Mouse (Mus musculus) spleen, embryonic (tissue): ENCODE data around the gene Adam1a.
"Not testable (repeated sequence)": the region's sequence is repeated elsewhere in the genome, so short reads cannot be mapped to it uniquely, and the experiment has no call there.

ENCODE experiments used
- CTCF ChIA-PET: fragments of 350-600 bp; sonication (Branson Sonifier 250); formaldehyde crosslinking; loops from one replicate; lab custom pipeline; 2022; lab: Charles Lee

Adam1a gene

DNA sequence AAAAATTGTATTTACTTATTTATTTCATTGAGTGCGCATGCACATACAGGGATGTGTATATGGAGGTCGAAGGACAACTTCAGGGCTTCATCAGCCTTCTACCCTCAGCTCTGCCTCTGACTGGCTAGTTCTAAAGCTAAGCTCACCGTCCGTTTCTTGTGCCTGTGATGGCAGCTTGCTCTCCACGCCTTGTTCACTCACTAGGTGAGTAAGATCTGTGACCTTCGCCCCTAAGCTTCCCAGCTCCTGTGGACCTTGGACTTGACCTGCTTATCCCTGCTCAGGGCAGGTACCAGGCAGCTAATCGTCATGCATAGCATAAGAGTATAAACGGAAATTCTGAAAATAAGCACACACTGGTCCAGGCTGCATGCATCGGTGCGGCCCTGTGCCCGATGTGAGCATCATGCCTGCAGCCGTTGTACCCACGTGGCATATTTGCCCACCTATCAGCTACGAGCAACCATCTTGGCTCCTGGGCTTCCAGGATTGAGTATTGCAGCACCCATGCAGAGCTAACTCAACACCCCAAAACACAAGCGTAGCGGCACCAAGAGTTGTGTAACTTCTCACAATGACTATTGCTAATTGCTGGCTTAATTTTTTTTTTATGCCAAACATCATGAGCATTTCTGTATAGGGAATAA lies 20.9 kb upstream of the Adam1a start:
- CTCF ChIA-PET, result interaction anchor here (0.5 kb wide), 1 partner anchor 1848 kb away, joined by 9 read pairs; no protein-coding TSS in a partner anchor

DNA sequence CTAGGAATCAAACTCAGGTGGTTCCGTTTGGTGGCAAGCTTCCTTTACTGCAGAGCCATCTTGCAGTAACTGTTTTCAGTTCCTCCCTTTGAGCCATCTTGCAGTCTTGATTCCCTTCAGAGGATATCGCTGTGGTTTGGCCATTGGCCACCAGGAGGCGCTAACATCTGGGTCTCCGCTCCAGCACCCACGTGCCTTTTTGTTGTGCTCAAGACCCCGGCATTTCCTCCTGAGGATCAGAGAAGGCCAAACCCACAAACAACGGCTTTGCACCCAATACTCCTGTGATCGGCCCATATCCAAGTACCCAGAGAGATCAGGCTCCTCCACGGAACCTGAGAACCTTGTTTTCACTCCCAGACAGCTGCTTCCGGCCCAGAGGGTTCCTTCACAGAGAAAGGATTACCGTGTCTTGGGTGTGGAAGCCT lies 19.2 kb upstream of the Adam1a start:
- CTCF ChIA-PET, result interaction anchor here (0.8 to 1.3 kb wide), 3 partner anchors 18 to 42 kb away, joined by 3 to 5 read pairs (median 3); no protein-coding TSS in a partner anchor

DNA sequence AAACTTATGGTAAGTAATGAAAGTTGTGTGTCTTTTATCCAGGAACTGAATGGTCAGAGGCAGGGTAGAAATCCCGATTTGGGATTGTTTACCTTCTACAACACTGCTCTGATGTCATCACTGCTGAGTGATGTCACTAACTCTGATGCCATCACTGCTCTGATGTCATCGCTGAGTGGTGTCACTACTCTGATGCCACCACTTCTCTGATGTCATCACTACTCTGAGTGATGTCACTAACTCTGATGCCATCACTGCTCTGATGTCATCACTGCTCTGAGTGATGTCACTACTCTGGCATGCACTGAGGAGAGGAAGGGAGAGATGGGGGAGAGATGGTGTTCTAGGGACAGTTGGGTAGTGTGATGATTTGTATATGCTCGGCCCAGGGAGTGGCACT lies 17.2 kb upstream of the Adam1a start:
- CTCF ChIA-PET, result interaction anchor here (0.6 kb wide), 1 partner anchor 33 kb away, joined by 5 read pairs; no protein-coding TSS in a partner anchor

DNA sequence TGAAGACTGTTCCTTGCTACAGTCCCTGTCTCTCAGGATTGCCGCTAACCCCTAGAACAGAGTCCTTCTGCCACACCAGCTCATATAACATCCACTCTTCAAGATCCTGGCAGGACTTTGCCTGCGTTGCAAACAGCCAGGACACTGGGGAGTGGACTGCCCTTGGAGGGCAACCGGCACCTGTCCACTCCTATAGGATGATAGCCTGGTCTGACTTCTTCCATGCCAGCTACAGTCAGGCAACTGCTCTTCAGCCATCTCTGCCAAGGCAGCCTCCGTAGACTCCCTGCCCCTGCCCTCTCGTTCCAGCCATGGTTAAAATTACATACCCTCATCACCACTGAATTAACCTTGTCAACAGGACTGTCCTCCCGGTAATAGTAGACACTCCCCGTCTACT lies 3.9 kb upstream of the Adam1a start:
- CTCF ChIA-PET, result no interaction called here

DNA sequence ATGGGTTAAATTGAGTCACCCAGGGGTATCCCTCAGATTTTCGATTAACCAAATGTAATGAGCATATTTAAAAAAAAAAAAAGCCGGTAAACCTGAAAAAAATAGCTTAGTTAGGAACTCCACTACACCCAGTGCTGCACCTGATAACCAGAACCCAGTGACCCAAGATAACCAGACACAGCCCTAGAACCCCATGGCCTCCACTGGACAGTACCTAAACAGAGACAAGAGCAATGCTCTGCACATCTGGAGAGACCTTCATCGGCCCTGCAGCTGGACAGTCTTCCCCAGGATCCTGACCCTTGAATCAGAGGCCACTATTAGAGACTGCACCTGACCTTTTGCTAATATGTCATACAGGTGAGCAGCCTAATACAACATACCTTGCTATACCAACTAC lies 1.8 kb upstream of the Adam1a start:
- CTCF ChIA-PET, result interaction anchor here (0.6 to 1.1 kb wide), 4 partner anchors 17 to 156 kb away, joined by 3 to 5 read pairs (median 3); no protein-coding TSS in a partner anchor

DNA sequence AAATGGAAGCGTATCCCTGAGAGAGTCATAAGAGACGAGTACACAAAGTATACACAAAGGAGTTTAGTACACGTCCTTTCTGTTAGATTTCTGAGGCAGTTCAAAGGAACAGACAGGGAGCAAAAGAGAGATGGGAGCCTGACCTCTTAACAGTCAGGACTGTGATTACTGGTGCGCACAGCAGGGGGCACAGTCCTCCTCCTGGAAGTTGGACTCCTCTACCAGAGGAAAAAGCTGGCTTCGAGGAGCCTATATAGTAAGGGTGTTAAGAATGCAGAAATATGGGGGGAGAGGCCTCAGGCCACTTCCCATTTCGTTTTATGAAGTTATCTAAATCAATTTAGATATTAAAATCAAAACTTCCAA lies 1.2 kb upstream of the Adam1a start:
- CTCF ChIA-PET, result interaction anchor here (0.6 to 1.1 kb wide), 3 partner anchors 18 to 59 kb away, joined by 3 to 5 read pairs (median 3); no protein-coding TSS in a partner anchor

DNA sequence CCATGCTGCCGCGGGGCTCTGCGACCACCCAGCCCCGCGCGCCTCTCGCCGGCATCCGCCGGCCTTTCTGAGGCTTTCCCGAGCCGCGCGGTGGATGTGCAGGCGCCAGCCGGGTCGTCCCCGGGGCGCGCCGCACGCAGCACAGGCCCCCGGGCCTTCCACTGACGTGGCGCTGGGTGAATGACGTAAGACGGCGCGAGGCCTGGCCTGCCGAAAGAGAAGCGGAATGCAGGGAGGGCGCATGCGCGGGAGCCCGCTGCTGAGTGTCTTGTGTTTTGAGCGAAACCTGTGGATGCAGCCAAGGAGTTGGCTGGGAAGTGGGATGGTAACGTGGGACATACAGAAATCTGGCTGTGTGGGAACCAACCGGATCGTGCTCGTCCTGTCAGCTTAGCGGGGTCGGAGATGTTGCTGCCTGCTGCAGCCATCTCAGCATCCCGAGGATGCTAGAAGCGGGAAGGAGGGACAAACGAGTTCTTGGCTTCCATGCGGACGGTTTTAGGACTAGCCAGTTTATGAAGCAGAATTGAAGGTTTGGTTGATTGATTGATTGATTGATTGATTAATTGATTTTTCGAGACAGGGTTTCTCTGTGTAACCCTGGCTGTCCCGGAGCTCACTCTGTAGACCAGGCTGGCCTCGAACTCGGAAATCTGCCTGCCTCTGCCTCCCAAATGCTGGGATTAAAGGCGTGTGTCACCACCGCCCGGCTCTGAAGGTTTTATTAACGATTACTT lies 679 bp upstream of the Adam1a start, which contains the start of gene Mapkapk5:
TSS of gene Mapkapk5 (minus strand) at position 113 of the 737 bp plus-strand sequence.
- CTCF ChIA-PET, result interaction anchor here (0.6 to 1.1 kb wide), 2 partner anchors 18 to 42 kb away, joined by 3 read pairs; no protein-coding TSS in a partner anchor

DNA sequence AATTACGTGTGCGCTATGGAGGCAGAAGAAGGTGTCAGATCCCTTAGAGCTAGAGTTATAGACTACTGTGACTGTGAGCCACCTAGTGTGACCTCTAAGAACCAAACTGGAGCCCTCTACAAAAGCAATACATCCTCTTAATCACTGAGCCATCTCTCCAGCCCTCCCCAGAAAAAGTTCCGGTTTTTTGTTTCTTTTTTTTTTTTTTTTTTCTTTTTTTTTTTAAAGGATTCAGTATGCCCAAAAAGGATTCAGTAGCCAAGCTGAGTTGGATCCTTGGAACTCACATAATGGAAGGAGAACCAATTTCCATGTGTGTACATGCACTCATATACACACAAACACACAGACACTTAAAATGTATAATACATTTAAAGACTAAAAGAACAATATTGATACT lies 1.9 kb downstream of the Adam1a start:
- CTCF ChIA-PET, result interaction anchor here (0.6 kb wide), 1 partner anchor 280 kb away, joined by 11 read pairs; no protein-coding TSS in a partner anchor

DNA sequence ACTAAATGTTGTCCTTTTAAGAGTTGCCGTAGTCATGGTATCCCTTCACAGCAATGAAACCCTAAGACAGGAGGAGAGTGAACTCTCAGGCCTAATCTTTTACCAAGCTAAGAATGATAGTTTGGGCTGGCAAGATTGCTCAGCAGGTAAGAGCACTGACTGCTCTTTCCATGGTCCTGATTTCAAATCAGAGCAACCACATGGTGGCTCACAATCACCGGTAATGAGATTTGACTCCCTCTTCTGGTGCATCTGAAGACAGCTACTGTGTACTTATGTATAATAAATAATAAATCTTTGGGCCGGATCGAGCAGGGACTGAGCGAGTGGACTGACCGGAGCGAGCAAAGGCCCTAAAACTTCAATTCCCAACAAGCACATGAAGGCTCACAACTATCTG lies 4.0 kb downstream of the Adam1a start:
- CTCF ChIA-PET, result no interaction called here

DNA sequence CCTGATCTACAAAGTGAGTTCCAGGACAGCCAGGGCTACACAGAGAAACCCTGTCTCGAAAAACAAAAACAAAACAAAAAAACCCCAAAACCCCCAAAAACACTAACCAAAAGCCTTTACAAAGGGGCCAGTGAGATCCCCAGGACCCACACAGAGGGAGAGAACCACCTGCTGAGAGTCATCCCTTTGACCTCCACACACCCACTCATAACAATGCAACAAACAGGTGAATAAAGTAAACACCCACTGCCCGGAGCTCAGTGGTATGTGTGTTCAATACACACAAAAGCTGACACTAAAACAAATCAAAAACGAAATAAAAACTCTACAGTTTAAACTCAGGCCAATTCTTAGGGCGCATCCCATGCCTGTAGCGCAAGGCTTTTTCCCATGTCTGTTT lies 5.2 kb downstream of the Adam1a start:
- CTCF ChIA-PET, result no interaction called here

DNA sequence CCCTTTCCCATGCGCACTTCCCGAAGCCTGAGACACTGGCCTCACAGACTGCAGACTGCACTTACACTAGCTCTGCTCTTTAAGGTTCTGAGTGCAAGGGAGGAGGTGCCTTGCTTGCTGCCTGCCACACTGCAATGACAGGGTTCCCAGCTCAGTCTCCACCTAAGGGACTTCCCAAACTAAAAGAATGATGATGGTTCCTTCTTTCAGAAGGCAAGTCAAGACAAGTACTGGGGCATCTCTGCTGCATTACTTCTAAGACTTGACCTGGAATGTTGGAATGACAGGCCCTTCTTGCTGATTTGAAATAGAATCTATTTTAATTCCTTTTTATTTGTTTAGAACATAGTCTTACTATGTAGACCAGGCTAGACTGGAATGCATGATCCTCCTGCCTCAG lies 7.7 kb downstream of the Adam1a start:
- CTCF ChIA-PET, result no interaction called here

DNA sequence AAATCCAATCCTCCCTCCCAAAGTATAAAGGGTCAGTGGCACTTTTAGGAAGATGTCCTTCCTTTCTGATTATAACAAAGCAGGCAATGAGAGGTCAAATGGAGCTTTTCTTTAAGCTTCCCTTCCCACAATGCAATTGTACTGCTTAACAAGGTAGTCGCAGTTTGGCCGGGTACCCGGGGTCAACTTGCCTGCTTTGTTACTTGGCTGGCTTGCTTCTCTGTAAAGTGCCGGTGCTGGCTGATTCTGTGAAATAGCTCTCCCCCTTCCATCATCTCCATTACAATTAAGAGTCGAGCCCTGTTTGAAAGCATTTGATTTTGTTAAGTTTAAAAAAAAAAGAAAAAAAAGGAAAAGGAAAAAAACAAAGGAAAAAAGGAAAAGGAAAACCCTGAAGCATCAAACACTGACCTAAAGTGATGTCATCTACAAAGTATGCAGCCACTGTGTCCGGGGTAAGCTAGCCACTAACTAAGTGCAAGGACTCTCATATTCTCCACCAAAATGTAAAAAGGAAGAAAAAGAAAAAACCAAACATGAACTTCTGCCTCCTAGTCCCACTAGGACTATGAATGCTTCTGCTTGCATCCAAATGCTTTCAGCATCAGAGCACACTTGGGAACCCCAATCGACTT lies 8.2 kb downstream of the Adam1a start:
- CTCF ChIA-PET, result no interaction called here

DNA sequence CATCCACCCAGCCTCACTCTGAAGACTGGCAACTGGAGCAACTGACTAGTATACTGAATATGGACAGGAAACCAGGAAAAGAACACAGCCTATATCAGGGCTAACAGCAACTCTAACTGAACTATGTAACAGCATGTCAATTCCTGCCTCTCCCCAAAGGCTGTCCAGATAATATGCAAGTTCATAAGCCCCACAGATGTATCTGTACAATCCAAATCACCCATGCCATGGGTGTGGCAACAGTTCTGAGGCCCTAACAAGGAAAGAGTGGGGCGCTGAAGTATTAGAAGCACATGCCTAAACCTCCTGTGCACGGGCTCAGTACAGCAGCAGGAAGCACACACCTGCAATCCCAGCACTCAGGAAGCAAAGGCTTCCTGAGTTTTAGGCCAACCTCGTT lies 10.2 kb downstream of the Adam1a start:
- CTCF ChIA-PET, result no interaction called here

DNA sequence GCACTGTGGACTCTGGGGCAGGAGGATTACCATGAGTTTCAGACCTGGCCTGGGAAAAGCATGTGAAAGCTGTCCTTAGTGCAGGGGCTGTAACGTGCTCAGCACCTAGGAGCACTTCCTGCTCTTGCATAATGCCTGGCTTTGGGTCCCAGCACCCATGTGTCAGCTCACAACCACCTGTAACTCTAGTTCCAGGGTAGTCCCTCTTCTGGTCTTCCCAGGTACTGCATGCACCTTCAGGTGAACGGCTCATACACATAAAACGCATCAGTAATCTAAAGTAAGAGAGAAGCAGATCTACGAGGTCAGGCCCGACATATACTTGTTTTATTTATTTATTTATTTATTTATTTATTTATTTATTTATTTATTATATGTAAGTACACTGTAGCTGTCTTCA lies 10.8 kb downstream of the Adam1a start:
- CTCF ChIA-PET, result no interaction called here

DNA sequence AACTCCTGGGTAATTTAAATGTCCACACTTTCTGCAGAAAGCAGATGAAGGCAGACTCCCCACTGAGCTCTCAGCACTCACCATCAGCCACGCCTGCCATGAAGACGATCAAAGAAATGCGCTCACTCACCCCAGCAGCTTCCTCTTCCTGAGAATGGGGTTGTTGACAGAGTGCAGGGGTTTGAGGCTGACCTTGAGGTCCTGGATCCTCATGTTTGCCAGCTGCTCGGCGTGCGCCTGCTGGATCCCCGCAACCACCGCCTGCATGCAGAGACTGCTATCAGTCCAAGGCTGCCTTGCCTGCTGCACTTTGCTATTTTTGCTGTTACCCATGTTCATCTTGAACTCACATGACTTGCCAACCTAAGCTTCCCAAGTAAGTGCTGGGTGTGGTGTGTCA lies 18.3 kb downstream of the Adam1a start:
- CTCF ChIA-PET, result no interaction called here

DNA sequence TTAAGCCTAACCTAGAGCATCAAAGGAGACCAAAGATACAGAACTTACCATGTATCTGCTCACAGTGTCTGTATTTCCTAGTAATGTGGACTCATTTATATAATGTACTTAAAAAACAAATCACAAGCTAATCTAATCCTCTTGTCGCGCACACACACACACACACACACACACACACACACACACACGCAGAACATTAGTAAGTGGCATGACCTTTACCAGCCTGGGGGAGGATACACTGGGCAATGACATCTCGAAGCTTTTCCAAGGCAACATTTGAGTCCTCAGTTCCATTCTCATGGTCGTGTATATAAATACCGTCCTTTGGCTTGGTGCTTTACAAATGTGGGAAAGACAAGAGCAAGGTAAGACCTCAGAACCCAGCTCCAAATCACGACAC lies 18.8 kb downstream of the Adam1a start:
- CTCF ChIA-PET, result no interaction called here

DNA sequence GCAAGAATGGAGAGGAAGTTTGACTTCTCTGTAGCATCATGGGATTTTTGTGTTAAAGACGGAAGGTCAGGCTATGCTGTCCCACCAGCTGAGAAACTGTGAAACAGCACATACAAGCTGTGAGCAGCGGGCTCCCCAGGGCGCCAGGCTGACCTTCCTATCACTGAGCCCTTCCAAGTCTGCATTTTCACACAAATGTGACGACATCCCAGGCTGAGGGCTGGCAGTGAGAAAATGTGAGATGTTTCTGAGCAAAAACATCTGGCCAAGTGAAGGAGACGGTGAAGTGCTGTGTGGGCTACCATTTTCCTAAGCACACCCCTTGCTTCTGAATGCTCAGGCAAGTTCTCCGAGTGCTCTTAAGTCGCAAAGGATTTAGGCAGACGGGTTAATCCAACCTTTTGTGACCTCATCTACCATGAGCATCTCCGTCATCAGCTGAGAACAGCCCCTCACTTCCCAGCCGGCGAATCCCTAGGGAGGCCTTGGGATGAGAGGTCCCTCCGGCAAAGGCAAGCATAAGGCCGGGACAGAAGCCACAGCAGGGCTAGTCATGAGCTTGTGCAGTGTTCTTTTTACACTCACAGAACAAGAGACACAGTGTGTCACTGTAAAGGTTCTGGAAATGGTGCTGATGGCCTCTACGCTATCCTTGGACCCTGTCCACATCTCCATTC lies 19.4 kb downstream of the Adam1a start:
- CTCF ChIA-PET, result no interaction called here

DNA sequence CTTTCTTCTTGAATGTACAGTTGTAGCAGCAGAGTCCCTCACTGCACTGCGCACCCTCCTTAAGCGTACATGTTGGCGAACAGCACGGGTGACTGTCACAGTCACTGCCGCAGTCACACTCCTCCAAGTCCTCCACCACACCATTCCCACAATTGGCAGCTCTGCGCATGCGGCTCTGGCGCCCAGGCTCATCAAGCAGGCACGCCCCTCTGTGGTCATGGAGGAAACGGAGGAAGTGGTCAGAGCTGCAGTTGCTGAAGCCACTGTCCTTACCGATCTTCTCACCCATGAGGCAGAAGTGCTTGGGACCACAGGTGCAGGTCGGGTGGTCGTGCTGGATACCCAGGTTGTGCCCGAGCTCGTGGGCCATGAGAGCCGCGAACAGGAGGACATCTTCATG lies 25.5 kb downstream of the Adam1a start:
- CTCF ChIA-PET, result not testable (repeated sequence)

DNA sequence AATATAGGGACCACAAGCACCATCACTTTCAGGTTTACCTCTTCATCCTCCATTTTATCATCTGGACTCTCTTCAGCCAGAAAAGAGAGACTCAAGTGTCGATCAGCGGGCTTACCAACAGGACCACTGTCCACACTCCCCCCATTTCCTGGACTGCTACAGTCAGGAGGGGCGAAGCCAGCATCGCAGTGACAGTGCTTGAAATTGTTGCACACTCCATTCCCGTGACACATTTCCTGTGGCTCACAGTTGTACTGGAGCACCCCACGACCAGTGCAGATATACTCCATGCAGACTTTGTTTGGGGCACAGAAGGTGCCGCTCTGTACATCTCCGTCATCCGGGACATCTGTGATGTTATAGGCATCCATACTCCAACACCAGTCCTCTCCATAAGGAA lies 26.3 kb downstream of the Adam1a start:
- CTCF ChIA-PET, result no interaction called here

DNA sequence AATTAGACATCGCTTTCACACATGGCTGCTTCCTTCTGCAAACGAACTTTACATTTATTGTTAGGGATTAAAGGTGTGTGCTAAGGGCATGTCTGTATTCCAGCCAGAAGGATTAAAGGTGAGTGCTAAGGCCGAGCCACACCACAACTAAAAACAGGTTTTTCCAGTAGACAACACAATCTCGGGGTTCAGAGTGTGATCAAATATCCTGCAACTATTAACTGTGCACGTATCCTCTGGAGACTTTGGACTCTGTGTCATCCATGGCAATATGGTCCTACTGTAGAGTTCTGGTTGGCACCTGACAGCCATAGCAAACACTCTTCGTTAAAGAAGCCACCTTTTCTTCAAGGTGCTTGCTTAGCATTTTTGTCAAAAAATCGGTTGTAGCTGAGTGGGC lies 35.3 kb downstream of the Adam1a start:
- CTCF ChIA-PET, result no interaction called here

DNA sequence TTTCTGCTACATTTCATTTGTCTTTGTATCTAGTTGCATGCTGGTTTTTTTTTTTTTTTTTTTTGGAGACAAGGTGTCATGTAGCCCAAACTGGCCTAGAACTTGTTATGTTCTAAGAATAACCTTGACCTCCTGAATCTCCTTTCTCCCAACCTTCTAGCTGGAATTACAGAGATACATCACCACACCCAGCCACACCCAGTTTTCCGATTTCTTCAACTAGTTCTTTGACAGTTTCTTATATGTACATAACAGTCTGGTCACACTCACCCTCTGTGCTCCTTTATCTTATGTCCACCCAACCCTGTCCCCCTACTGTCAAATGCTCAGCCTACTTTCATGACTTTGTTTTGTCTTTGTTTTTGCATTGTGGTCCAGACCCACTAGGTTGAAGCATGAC lies 38.4 kb downstream of the Adam1a start:
- CTCF ChIA-PET, result no interaction called here

DNA sequence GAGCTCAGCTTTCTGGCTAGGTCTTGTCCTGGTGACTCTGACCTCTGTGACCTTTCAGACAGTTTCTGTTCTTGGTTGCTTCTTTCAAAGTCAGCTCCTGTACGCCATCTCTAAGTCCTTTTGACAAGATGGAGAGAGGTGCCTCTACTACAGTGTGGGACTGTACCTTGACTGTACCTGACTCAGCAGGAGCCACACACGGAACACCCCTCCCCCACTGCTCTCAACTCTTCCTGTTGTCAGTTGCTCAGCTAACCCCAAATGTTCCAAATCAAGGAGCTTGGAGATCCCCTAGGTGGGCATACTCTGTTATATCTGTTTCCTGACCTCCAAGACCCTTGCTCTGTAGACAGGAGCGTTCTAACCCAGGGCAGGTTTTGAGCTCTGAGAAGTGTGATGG lies 42.1 kb downstream of the Adam1a start, which contains the start of gene Adam1b:
TSS of gene Adam1b (minus strand) at position 205 of the 400 bp plus-strand sequence.
- CTCF ChIA-PET, result no interaction called here
